Mouse (Mus musculus): ENCODE results near the gene Tmem129.

Gene Tmem129

GRCm38 (mm10) chr5:33684932-33685331 is 26.7 kb upstream of the Tmem129 start:
- no peak for DNase-seq

DNA sequence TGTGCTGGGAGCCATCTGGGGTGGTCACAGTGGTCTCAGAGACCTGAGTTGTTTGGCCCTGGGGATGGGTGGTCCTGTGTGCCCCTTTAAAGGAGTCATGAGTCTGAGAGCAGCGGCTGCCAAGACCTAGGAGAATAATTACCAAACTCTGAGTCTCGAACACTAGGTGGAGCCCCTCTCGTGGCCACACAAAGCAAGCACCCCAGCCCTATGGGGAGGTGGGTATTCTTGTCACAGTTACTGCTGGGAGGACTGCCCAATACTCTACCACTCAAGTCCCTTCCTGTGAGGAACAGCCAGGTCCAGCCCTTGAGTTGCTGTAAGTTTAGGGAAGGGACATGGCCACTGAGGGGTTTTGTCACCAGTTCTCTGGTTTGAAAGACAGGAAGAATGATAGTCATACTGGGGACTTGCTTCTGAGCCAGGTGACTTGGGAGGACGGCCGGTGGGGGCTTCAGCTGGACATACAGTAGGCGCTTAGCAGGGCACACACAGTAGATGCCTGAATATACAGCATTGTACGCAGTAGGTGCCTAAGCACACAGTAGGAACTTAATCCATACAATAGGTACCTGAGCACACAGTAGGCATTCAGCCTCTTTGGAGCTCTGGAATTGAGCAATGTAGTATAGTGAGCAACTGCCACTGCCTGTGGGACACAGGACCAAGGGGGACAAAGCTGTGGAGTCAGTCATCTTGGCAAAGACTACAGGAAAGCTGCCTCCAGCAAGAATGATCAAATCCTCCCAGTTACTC is 25.9 kb upstream of the Tmem129 start:
- DNase-seq = peak; percentile 60 to 68

GRCm38 (mm10) chr5:33682963-33683362 is 24.7 kb upstream of the Tmem129 start:
- DNase-seq = no peak

DNA sequence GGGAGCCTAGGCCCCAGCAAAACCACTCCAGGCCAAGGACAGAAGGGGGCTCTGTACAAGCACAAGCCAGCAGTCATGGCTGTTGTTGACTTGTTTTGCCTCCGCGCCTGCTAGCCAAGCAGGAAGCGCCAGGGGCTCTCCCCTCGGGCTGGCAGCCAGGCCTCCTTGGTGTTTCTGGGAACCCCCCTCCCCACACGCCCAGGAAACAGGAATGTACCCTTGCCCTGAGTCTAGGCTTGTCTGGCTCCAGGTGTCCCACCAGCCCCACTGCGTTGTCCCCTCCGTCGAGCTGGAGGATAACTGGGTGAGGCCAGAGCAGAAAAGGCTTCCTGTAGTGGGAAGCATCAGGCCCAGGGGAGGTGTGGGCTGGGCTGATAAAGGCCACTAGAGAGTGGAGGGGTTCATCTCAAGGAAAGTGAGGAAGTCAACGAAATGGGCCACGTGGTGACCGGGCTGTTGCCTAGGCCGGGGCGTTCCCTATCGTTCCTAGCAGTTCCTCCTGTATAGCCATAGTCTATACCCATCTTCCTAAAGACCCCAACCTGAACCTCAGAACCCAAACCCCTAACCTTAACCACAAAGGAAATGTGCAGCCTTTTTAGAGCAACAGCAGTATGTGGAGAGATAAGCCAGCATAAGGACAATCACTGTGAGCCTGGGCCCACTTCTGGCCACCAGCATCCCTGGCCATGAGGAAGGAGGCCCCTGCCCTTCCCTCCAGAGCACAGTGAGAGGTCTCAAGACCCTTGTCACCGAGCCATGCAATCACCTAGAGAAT is 23.6 kb upstream of the Tmem129 start:
- no peak for DNase-seq

GRCm38 (mm10) chr5:33681044-33681443 is 22.8 kb upstream of the Tmem129 start:
- DNase-seq = no peak

DNA sequence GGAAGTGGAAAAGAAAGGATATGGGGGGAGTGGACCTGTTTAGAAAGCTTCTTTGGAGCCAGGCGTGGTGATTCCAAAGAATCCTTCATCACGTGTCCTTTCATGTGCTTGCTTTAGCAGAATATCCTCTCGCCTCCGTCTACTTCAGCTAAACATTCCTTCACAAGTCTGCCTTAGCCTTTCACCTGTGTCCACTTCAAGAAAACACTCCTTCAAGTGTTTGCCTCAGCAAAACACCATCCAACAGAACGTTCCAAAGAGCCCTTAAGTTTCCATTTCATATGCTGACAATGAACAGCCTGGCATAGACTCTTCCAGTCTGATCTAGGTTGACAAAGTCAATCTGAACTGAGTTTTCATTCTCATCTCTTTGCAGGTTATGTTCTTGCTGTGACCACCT is 20.0 kb upstream of the Tmem129 start:
- no peak for DNase-seq

DNA sequence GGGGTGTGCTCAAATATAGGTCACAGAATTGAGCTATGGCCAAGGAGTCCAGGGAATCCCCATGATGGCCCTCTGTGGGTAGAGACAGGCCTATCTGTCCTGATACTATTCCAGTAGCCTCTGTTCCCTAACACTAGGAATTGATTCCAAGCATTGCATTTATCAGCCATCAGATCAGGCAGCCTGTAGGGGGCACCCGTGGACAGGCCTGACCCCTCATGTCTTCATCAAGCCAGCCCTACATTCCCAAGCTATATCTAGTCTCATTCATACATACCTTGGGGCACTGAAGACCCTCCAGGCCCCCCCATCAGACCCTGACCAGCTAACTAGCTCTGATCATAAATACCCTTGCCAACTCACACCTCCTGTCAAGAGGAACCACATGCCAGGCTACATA is 17.7 kb upstream of the Tmem129 start:
- DNase-seq = peak in 1 of 2 experiments; percentile 73

- DNase-seq = no peak
Observed at GRCm38 (mm10) chr5:33674439-33674838, 16.2 kb upstream of the Tmem129 start.

DNA sequence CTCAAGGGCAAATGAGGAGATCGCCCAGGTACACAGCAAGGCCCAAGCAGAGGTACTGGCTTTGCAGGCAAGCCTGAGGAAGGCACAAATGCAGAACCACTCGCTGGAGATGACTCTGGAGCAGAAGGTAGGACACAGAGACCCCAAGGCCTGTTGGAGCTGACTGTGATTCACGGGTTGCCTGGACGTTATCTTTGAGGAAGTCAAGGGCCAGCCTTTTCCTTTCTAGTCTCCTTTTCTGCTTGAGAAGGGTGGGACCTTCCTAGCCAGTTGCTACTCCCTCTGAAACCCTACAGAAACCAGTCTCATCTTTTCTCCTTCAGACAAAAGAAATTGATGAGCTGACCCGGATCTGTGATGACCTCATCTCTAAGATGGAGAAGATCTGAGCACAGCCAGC is 13.4 kb upstream of the Tmem129 start:
- DNase-seq = no peak

GRCm38 (mm10) chr5:33668223-33668622 is 10.0 kb upstream of the Tmem129 start:
- DNase-seq = no peak

- no peak for DNase-seq
Observed at GRCm38 (mm10) chr5:33658664-33659050, 441 bp upstream of the Tmem129 start.

- peak in 1 of 2 experiments; percentile 39 for DNase-seq
Observed at GRCm38 (mm10) chr5:33657251-33657786, 897 bp downstream of the Tmem129 start.

DNA sequence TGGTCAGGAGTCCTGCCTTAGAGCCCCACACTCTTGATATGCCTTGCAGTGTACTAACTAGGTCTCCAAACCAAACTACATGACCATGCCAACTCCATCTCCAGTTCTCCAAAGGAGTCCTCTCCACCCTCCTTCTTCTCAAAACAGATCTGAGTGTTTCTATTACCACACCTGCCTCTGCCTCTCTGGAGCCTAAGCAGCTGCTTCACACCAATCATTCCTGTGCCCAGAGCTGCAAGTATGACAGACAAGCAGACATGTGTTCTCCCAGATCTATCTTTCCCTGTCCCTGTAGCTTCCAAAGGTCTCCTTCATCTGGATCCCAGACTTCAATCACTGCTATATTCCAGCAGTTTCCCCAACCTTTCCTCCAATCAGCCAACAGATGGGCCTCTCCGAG is 1.5 kb downstream of the Tmem129 start:
- no peak for DNase-seq

- DNase-seq = no peak
Observed at GRCm38 (mm10) chr5:33655251-33655840, 2.9 kb downstream of the Tmem129 start.

- no peak for DNase-seq
Observed at GRCm38 (mm10) chr5:33654424-33654823, 3.8 kb downstream of the Tmem129 start.

DNA sequence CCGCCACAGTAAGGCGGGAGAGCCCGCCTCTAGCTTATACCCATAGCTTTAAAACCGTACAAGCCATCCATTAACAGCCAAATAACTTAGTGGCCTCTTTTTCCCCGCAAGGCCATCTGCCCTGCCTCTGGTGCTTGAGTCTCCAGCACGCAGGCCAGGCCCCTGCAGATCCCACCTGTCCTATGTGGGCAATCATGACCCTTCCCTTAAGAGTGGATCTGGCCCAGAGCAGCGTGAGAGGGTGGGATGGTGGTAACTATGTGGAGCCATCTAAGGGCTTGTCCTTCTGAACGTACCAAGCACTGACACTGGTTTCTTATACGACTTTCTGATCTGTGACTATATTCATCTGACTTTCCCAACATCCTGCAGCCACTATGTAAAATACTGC is 5.4 kb downstream of the Tmem129 start:
- no peak for DNase-seq

GRCm38 (mm10) chr5:33651921-33652782 is 6.1 kb downstream of the Tmem129 start, which contains the start of gene Slbp:
Gene Slbp (minus strand): TSS chr5:33652574.
- DNase-seq = peak; percentile 96 to 97

- DNase-seq = no peak
Observed at GRCm38 (mm10) chr5:33651541-33651920, 6.7 kb downstream of the Tmem129 start.

- no peak for DNase-seq
Observed at GRCm38 (mm10) chr5:33651017-33651416, 7.2 kb downstream of the Tmem129 start.

- peak in 1 of 2 experiments; percentile 56 for DNase-seq
Observed at GRCm38 (mm10) chr5:33640652-33641051, 17.6 kb downstream of the Tmem129 start.

DNA sequence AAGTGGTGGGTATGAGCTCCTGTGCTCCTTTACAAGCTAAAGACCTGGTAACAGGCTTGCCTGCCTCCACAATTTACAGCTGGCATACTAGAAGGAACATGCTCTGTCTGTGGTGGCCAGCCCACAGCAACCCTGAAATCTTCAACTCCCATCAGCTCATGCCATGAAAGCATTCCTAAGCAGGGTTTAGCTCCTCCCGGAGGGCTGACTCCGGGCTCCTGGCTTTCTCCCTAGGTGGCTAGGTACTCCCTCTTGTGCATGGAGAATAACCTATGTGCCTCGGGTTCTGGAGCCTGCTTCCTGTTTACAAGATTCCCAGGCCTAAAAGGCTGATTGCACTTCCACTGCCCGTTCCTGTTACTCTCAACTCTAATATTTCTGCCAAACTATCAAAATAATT is 19.4 kb downstream of the Tmem129 start:
- no peak for DNase-seq

DNA sequence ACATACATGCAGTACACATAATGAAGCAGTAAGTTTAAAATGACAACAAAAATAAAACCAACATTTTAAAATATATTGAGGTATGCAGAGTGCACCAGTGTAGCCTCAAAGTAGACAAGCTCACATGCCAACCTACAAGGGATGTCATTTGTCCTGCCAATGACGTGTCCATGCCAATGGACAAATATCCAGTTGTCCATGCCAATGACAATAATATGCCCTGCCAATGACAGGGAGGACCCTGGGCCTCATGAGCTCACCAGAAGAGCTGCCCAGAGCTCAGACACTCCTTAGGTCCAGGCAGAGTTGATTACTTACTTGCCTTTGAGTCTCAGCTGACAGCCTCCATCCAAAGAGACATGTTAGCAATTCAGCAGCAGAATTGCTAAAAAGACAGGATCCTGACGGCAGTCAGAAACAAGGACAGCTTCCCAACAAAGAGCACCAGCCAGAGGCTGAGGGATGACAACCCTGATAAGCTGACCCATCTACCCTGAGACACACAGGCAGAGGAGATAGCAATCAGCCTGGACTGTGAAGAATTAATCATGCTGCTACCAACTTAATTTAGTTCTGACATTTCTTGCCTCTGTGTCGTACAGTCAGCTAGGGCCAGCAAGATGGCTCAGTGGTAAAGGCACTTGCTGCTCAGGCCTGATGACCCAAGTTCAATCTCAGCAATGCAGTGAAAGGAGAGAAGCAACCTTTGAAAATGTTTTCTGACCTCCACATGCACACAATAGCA is 20.4 kb downstream of the Tmem129 start:
- DNase-seq = no peak

Data from kidney, adult 8-10 months (tissue).